Mouse (Mus musculus) hindbrain, embryonic 14.5 days (tissue): ENCODE results near the gene Nsmce4a. TPM values are rescaled to one million over a fixed set of nuclear protein-coding genes. Genes with fewer than 3 reads are reported as not detected.

Experiments
- ATAC-seq: fragments of 200-750 bp; cut with Nextera tagmentation; 2 replicates; pipeline ENCODE4 v1.8.0; 2017; ENCODE audit warnings: moderate number of reproducible peaks, mild to moderate bottlenecking, moderate TSS enrichment, moderate library complexity; ENCODE audit not compliant: low FRiP score
- DNase-seq: peaks from one replicate; pipeline ENCODE4 v3.0.0-alpha.2; 2015; ENCODE audit warnings: low spot score
- H3K27ac ChIP-seq: fragments of 300-500 bp; sonication (generic); 2 replicates; pipeline ENCODE4 v1.5.1; 2014; ENCODE audit warnings: mild to moderate bottlenecking, moderate library complexity
- H3K27me3 ChIP-seq: fragments of 300-500 bp; sonication (generic); 2 replicates; pipeline ENCODE4 v1.6.1; 2014; ENCODE audit warnings: mild to moderate bottlenecking, low read length, mixed read lengths; ENCODE audit not compliant: control insufficient read depth, insufficient read depth
- H3K36me3 ChIP-seq: fragments of 300-500 bp; sonication (generic); replicated peaks from 2 replicates; pipeline ENCODE4 v1.6.1; 2014; ENCODE audit not compliant: control insufficient read depth, insufficient read depth
- H3K4me1 ChIP-seq: fragments of 300-500 bp; sonication (generic); replicated peaks from 2 replicates; pipeline ENCODE4 v1.6.1; 2014; ENCODE audit warnings: antibody characterized with exemption, low read length, mixed read lengths; ENCODE audit not compliant: control insufficient read depth, insufficient read depth
- H3K4me2 ChIP-seq: fragments of 300-500 bp; sonication (generic); replicated peaks from 2 replicates; pipeline ENCODE4 v1.6.1; 2014; ENCODE audit warnings: mild to moderate bottlenecking, moderate library complexity
- H3K4me3 ChIP-seq: fragments of 300-500 bp; sonication (generic); replicated peaks from 2 replicates; pipeline ENCODE4 v1.5.1; 2014; ENCODE audit warnings: mild to moderate bottlenecking, low read length
- H3K9ac ChIP-seq: fragments of 300-500 bp; sonication (generic); 2 replicates; pipeline ENCODE4 v1.6.1; 2014
- H3K9me3 ChIP-seq: fragments of 300-500 bp; sonication (generic); 2 replicates; pipeline ENCODE4 v1.6.1; 2016; ENCODE audit warnings: low read length; ENCODE audit not compliant: control insufficient read depth
- WGBS: fragments of 180-500 bp; shearing (Covaris S2); extraction: QIAGEN DNeasy Blood & Tissue Kit; methylation state at CpG from one replicate; pipeline ENCODE4 v1.1.7; 2014; 5-methylcytosine and 5-hydroxymethylcytosine counted together
- polyA plus RNA-seq: library from polyadenylated mRNA; unstranded; fragments of >200 nt; fragmentation: Nextera tagmentation; extraction: Ambion mirVana; gene quantifications from 2 replicates; pipeline ENCODE4 v1.2.1, GENCODE M21; 2014

The Nsmce4a gene
- polyA plus RNA-seq, 1 experiment from 2014 or later, result 96.7 TPM

- H3K4me1 ChIP-seq, result no peaks in the 10 kb centered on the region
- H3K9ac ChIP-seq, result no peak overlapping the region
- ATAC-seq, result no peak
Measured at GRCm38 (mm10) chr7:130590081-130590828, 17.3 kb upstream of the Nsmce4a start.

DNA sequence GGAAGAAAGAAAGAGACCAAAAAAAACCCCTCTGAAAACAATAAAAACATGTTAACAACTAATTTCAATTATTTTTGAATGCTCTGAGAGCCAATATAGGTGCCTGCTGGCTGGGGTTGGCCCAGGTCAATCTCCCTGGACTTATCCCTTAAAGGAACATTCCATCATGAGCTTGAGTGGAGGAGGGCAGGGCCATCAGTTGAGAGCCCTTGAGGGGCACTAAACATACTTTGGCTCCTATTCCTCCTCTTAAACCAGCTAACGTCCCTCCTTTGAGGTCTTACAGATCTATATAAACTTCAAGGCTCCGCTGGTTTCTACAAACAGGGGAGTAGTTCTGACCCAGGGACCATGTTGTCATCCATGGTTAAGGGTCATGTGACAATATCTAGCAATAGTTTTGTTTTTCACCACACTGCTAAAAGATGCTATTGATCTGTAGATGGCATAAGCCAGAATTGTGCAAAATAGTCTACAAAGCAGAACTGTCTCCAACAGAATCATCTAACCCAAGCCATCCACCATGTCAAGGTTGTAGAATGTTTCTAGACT is 13.7 kb upstream of the Nsmce4a start:
- no peaks in the 10 kb centered on the region for H3K27me3 ChIP-seq
- no peaks in the 10 kb centered on the region for H3K36me3 ChIP-seq
- WGBS, result 86% methylated on average over 2 of the region's 2 CpGs
- no peak for DNase-seq
- ATAC-seq, result no peak
- H3K4me1 ChIP-seq, result no peaks in the 10 kb centered on the region
- no peak overlapping the region for H3K4me2 ChIP-seq
- H3K9ac ChIP-seq, result no peak overlapping the region
- H3K27ac ChIP-seq, result no peak overlapping the region
- H3K4me3 ChIP-seq, result no peak overlapping the region
- no peaks in the 10 kb centered on the region for H3K9me3 ChIP-seq

More at GRCm38 (mm10) chr7:130590081-130590828, 17.3 kb upstream of the Nsmce4a start:
- Histone ChIP-seq H3K27me3 (no peaks in the 10 kb centered on the region), H3K9me3 (no peaks in the 10 kb centered on the region), H3K27ac (no peak overlapping the region), H3K36me3 (no peaks in the 10 kb centered on the region), H3K4me3 (no peak overlapping the region), H3K4me2 (no peak overlapping the region)
- 53% methylated on average over 13 of the region's 13 CpGs for WGBS
- DNase-seq, result no peak

DNA sequence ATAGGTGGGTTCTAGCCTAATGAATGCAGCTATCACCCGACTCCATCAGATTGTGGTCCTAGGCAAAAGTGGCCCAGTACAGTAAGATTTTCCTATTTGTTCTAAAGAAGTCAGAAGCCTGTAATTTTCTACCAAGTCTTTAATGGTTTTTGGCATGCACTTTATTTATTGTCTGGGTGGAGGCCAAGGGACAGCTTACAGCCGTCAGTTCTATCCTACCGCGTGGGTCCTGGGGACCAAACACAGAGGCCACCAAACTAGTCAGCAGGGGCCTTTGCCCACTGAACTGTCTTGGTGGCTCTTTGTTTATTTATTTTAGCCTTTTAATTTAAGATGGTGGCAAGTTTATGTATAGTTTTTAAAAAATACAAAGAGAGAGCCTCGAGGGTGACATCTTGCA is 5.7 kb upstream of the Nsmce4a start:
- no peaks in the 10 kb centered on the region for H3K27me3 ChIP-seq
- H3K36me3 ChIP-seq, result no peaks in the 10 kb centered on the region
- 82% methylated on average over 5 of the region's 5 CpGs for WGBS
- no peak overlapping the region for H3K4me3 ChIP-seq
- no peak overlapping the region for H3K27ac ChIP-seq
- no peak overlapping the region for H3K4me2 ChIP-seq
- H3K9me3 ChIP-seq, result no peaks in the 10 kb centered on the region
- H3K9ac ChIP-seq, result no peak overlapping the region
- DNase-seq, result no peak
- no peak for ATAC-seq
- H3K4me1 ChIP-seq, result no peaks in the 10 kb centered on the region

GRCm38 (mm10) chr7:130578066-130578465 is 5.1 kb upstream of the Nsmce4a start:
- H3K9ac ChIP-seq, result no peak overlapping the region
- H3K27ac ChIP-seq, result no peak overlapping the region
- ATAC-seq (no peak), DNase-seq (no peak)
- H3K36me3 ChIP-seq, result no peaks in the 10 kb centered on the region
- no peak overlapping the region for H3K4me3 ChIP-seq
- H3K9me3 ChIP-seq, result no peaks in the 10 kb centered on the region
- H3K4me1 ChIP-seq, result no peaks in the 10 kb centered on the region
- 100% methylated on average over 2 of the region's 2 CpGs for WGBS
- no peaks in the 10 kb centered on the region for H3K27me3 ChIP-seq
- no peak overlapping the region for H3K4me2 ChIP-seq

GRCm38 (mm10) chr7:130577388-130578003 is 4.6 kb upstream of the Nsmce4a start, which contains the start of gene Tacc2:
Gene Tacc2 (plus strand): TSS chr7:130577438.
- Histone ChIP-seq H3K4me2 (peak within 1 kb of the TSS; percentile 24; the same call in 1 of the 2 replicates), H3K4me1 (no peaks in the 10 kb centered on the region), H3K36me3 (no peaks in the 10 kb centered on the region), H3K27ac (no peak within 1 kb of the TSS), H3K27me3 (no peaks in the 10 kb centered on the region), H3K9me3 (no peaks in the 10 kb centered on the region), H3K9ac (no peak within 1 kb of the TSS), H3K4me3 (no peak within 1 kb of the TSS)
- ATAC-seq (no peak), DNase-seq (no peak)
- 53% methylated on average over 15 of the region's 15 CpGs for WGBS

DNA sequence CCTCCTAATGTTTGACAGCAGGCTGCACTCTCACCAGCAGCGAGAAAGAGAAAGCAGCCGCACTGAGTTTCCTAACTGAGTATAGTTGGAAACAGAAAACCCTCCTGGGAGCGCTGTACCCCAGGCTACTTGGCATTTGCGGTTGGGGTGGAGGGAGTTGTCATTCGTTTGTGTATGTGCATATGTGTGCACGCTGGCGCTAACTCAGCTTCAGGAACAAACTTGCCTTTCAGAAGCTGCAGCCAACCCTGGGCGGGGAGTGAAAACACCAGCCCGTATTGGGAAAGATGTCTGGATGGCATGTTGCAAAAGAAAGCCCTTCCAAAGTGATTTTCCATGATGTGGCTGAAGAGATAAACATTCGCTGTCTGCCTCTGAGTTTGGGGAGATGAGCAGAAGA is 4.1 kb upstream of the Nsmce4a start:
- no peaks in the 10 kb centered on the region for H3K36me3 ChIP-seq
- ATAC-seq (no peak), DNase-seq (no peak)
- H3K4me2 ChIP-seq, result peak overlapping the region; percentile 24; the same call in 1 of the 2 replicates
- WGBS, result 32% methylated on average over 10 of the region's 10 CpGs
- no peaks in the 10 kb centered on the region for H3K9me3 ChIP-seq
- no peak overlapping the region for H3K4me3 ChIP-seq
- no peaks in the 10 kb centered on the region for H3K27me3 ChIP-seq
- no peaks in the 10 kb centered on the region for H3K4me1 ChIP-seq
- no peak overlapping the region for H3K9ac ChIP-seq
- no peak overlapping the region for H3K27ac ChIP-seq

DNA sequence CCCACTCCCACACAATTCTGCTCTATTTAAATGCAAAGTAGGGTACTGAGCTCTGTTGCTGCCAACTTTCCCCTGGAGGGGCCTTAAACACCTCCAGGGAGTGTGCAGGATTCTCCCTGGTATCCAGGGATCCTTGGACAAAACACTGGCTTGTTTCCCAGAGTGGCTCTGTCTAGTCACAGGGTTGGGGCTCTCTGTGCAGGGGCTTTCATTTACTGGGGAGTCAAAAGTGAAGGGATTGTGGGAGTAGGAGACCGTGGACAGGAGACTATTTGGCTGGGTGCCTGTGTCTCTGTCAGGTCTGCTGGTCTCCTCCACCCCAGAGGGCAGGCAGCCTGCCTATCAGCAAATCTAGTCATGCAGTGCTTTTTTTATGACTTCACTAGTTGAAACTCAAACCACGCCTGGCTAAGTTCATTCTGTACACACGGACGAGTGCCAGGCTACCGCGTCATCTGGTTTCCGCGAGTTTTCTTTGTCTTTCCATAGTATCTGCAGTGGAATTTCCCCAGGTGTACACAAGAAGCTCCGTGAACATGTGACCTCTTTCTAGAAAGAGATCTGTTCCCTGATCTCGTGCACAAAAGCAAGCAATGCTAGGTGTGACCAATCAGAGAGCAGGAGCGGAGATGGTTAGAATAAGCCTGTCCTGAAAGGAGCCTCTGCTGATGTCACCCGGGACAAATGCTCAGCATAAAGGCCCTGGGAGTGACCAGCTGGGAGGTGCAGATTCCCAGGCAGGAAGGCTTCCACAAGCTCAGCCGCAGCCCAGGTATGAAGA is 1.5 kb upstream of the Nsmce4a start:
- H3K27ac ChIP-seq, result peak overlapping the region; percentile 32; the same call in 1 of the 2 replicates
- peak; percentile 90; the same call in 1 of the 2 replicates for ATAC-seq
- H3K9me3 ChIP-seq, result no peaks in the 10 kb centered on the region
- H3K4me1 ChIP-seq, result no peaks in the 10 kb centered on the region
- peak overlapping the region; percentile 21 for H3K4me2 ChIP-seq
- no peak overlapping the region for H3K4me3 ChIP-seq
- H3K36me3 ChIP-seq, result no peaks in the 10 kb centered on the region
- DNase-seq, result peak; percentile 57
- WGBS, result 54% methylated on average over 13 of the region's 13 CpGs
- H3K27me3 ChIP-seq, result no peaks in the 10 kb centered on the region
- H3K9ac ChIP-seq, result no peak overlapping the region

DNA sequence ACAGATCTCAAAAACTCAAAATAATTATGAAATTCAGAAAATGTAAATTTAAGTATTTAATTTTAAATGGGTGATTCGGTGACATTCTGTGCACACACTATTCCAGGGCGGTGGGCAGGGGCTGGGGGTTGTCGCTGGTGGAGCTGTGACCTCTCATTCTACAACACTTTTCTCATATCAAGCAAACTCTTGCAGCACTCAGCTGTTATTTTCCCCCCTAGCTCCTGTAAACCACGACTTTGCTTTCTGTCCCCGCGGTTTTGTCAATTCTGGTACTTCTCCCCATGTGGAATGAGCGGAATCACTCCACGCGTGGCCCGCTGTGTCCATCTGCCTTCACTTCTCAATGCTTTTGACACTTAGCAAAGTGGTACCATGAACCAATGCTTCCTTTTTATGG is 828 bp upstream of the Nsmce4a start:
- Histone ChIP-seq H3K27me3 (no peaks in the 10 kb centered on the region), H3K27ac (no peak overlapping the region), H3K4me3 (no peak overlapping the region), H3K4me1 (no peaks in the 10 kb centered on the region), H3K36me3 (no peaks in the 10 kb centered on the region), H3K4me2 (no peak overlapping the region), H3K9me3 (no peaks in the 10 kb centered on the region), H3K9ac (no peak overlapping the region)
- 91% methylated on average over 10 of the region's 10 CpGs for WGBS
- no peak for ATAC-seq
- DNase-seq, result no peak

- H3K4me3 ChIP-seq, result no peak overlapping the region
- no peak overlapping the region for H3K4me2 ChIP-seq
- 34% methylated on average over 7 of the region's 7 CpGs for WGBS
- ATAC-seq (no peak), DNase-seq (no peak)
- no peaks in the 10 kb centered on the region for H3K4me1 ChIP-seq
- no peak overlapping the region for H3K27ac ChIP-seq
- no peaks in the 10 kb centered on the region for H3K9me3 ChIP-seq
- no peaks in the 10 kb centered on the region for H3K27me3 ChIP-seq
- no peaks in the 10 kb centered on the region for H3K36me3 ChIP-seq
- no peak overlapping the region for H3K9ac ChIP-seq
Measured at GRCm38 (mm10) chr7:130570472-130570871, 2.4 kb downstream of the Nsmce4a start.
